Mouse (Mus musculus): ENCODE measurements around the gene Lgals2.
A peak's percentile ranks its signal among the peaks of the same experiment; 100 is the strongest.

Gene Lgals2

DNA sequence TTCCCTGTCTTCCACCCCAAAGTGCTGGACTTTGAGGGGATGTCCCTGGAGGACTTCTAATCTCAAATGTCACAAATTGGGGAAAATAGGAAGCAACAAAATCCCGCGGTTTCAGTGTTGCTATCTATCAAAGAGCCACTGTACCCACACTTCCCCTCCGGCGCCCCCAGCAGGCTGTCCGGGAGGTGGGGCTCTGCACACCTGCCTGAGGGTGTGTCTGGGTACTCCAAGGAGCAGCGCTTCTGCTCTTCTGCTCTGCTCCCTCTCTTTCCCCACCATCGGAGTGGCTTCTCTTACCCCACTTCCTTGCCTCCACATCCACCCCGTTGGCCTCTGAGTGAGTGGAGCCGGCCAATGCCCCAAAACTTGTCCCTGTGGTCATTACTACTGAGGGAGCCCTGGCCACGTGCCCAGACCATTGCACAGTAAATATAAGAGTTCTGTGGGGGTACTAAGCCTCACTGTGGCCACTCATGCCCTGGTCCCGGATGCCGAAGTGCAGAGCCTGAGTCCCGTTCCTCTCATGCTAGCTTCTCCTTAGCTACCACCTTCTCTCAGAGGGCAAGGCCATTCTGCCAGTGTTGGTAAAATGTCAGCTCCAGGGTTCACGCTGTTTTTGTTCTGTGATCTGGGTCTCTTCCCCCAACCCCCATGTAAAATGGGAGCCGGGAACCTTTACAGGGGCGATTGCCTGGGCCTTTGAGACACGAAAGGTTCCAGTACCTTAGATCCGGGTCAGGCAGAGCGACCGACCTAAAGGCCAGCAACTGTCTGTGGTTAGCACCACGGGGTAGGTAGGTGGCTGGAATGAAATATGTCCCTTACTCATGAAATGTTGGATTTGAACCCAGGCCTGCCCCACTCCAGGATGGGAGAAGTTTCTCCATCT lies 11.5 kb downstream of the Lgals2 start:
- no peak for DNase-seq (ENCODE audit: low spot score)

DNA sequence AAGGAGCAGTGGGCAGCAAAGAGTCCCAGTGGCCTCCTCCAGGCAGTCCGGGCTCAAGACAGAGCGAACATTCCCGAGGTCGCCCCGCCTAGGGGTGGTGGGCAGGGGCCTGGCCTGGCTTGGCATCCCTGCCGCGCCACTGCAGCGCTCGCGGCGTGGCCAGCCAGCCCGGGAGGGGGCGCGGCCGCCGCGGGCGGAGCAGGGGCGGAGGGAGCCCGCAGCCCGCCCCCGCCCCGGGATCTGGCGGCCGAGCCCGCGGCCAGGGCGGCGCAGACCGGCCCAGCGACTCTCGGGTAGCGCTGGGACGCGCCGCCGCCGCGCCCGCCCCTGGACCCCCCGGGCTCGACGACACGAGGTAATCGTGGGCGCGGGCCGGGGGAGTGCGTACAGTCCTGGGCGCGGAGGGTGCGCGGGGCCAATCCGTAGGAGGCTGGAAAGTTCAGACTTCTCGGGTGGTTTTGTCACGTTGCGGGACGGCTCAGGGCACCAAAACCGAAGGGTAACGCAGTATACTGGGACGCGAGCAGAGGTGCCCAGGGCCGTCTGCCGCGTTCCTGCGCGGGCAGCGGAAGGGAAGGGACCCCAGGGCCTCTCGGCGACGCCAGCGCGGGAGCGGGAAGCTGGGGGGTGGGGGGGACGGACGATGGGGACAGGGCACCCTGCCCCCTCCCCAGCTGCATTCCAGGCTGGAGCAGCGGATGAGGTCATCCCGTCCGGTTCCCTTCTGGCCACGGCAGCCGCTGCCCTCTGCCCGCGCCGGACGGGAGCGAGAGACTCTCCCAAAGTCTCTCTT lies 12.8 kb downstream of the Lgals2 start, which contains the start of gene Cdc42ep1:
Gene Cdc42ep1 (plus strand): TSS at position 254 of the 793 bp plus-strand sequence.
- DNase-seq (ENCODE audit: low spot score) = peak; percentile 89

- no peak for DNase-seq (ENCODE audit: low spot score)
Measured at GRCm38 (mm10) chr15:78841161-78841790, 14.1 kb downstream of the Lgals2 start.

- no peak for DNase-seq (ENCODE audit: low spot score)
Measured at GRCm38 (mm10) chr15:78840751-78841150, 14.6 kb downstream of the Lgals2 start.

- DNase-seq (ENCODE audit: low spot score) = no peak
Measured at GRCm38 (mm10) chr15:78840241-78840640, 15.1 kb downstream of the Lgals2 start.

- DNase-seq (ENCODE audit: low spot score) = peak; percentile 64
Measured at GRCm38 (mm10) chr15:78839744-78840143, 15.6 kb downstream of the Lgals2 start.

GRCm38 (mm10) chr15:78836086-78836621 lies 19.2 kb downstream of the Lgals2 start:
- DNase-seq (ENCODE audit: low spot score) = peak; percentile 90

DNA sequence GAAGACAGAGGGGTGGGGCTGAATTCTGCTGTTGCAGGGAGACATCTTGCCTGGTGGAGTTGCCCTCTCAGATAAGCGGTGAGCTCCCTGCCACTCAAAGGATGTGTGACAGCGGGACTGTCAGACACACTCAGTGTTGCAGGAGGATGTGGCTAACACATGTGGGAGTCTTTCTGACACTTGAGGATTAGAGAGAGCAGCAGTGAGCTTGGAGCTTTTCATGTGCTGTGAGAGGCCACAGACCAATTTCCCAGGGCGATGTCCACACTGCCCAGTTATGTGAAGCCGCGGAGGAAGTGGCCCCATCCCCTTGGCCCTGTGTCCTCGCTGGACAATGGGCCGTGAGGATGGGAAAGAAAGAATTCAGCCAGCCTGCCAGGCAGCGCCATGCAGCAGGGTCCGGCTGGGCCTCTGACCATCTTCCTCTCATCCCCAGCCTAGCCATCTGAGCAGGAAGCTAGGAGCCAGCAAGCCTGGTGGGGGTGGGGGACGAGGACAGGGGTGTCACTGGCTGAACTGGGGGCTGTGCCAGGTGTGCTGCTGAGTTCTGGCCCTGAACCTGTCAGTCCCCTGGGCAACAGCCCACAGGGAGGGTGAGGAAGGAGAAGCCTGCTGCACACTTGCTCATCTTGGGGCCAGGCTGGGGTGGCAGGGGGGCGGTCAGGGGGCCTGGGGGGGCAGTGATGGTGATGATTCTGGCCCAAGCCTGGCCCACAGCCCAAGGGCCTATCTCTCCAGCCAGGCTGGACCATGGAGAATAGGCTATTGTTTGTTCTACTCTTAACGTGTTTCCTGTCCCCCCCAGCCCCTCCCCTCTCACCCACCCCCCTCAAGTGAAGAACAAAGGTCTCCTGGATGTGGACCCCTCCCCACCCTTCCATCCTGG lies 19.9 kb downstream of the Lgals2 start:
- peak; percentile 70 for DNase-seq (ENCODE audit: low spot score)

GRCm38 (mm10) chr15:78834233-78835005 lies 20.9 kb downstream of the Lgals2 start:
- peak; percentile 62 for DNase-seq (ENCODE audit: low spot score)

DNA sequence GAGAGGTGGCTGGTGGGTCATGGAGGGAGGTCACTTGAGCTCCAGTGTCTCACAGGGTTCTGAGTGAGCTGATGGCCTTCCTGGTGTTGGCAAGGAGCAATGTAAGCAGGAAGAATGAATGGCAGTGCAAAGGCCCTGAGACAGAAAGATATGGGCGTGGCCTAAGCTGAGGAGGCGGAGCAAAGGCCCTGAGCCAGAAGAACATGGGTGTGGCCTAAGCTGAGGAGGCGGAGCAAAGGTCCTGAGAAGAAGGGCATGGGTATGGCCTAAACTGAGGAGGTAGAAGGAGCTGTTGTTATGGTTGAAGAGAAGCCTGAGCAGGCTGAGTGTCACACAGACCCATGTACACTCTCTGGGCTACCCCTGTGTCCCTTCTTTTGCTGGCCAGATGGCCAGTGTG lies 21.7 kb downstream of the Lgals2 start:
- DNase-seq (ENCODE audit: low spot score) = peak; percentile 31

- peak; percentile 93 for DNase-seq (ENCODE audit: low spot score)
Measured at GRCm38 (mm10) chr15:78832701-78833123, 22.6 kb downstream of the Lgals2 start.

GRCm38 (mm10) chr15:78831720-78832657 lies 23.3 kb downstream of the Lgals2 start:
- no peak for DNase-seq (ENCODE audit: low spot score)

DNA sequence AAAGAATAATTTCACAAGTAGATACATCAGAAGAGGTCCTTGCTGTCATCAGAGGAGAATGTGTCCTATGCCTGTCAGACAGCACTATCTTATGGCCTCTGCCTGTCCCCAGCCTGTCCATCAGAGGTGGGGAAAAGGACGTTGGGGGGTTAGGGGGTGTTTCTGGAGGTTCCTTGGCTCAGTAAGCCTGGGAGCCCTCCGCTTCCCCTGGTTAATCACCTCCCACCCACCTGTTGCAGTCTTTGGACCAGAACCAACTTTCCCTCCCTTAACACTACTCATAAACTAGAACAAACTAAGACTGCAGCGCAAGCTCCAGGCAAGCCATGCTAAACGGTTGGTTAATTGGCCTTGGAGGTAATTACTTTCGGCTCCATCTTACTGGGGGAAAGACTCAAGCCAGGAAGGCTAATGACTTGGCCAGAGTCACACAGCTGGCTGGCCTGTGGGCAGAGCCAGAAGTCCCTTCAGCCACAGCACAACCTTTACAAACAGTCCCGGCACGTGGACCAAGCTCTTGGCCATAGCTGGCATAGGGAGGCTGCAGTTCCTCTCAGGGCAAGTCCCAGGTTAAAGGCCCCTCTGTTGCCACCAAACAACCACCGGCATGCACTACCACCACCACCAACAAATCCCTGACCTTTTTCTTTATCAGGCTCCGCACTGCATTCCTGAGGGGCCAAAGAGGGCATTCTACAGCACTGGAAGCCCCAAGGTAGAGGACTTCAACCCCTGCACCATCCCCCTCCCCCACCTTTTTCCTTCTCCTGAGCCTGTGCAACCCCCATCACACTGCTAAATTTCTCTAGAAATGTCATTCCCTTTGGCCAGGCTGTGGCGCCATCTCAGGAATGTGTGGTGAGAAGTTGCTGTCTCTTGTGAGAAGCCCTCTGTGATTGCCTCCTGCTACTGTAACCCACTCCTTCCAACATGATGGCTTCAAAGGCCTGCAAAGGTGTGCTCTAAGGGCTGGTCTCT lies 24.3 kb downstream of the Lgals2 start:
- DNase-seq (ENCODE audit: low spot score) = no peak

GRCm38 (mm10) chr15:78829636-78830035 lies 25.7 kb downstream of the Lgals2 start:
- no peak for DNase-seq (ENCODE audit: low spot score)

DNA sequence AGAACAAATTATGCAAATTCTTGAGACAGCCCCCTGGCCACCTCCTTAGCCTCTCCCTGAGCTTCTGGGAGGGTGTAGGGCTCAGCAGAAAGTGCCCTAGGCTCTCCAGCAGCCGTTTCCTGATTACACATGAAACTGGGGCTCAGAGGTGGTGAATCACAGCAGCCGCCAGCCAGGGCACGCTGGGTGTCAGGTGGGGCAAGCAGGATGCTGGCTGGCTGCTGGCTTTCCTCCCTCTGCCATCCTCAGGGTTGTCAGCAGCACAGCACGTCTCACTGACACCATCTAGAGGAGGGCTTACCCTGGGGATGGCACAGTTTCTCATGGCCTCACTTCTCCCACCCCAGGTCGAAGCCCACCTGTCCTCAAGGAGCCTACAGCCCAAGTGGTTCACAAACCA lies 27.0 kb downstream of the Lgals2 start:
- DNase-seq (ENCODE audit: low spot score) = peak; percentile 81

GRCm38 (mm10) chr15:78826213-78827204 lies 28.8 kb downstream of the Lgals2 start:
- peak; percentile 91 for DNase-seq (ENCODE audit: low spot score)

GRCm38 (mm10) chr15:78816074-78816391 lies 39.3 kb downstream of the Lgals2 start:
- no peak for DNase-seq (ENCODE audit: low spot score)

Data from MN1 (cell line).